Mouse (Mus musculus) cerebellum, adult 2 months (tissue): Measurements from ENCODE around the gene Melk. TPM values are rescaled to one million over a fixed set of nuclear protein-coding genes. Genes with fewer than 3 reads are reported as not detected.

Source experiments
- DNase-seq, 2 experiments: peaks; one replicate each; pipeline ENCODE4 v3.0.0; 2021
- H3K27ac ChIP-seq: fragments of 200-500 bp; 2 replicates; pipeline ENCODE4 v1.5.1; 2012; ENCODE audit warnings: low read length, control low read depth, inconsistent platforms; ENCODE audit not compliant: insufficient read depth
- H3K27me3 ChIP-seq: fragments of 200-500 bp; 2 replicates; pipeline ENCODE4 v1.6.1; 2012; ENCODE audit warnings: inconsistent platforms, mild to moderate bottlenecking, low read length, moderate library complexity; ENCODE audit not compliant: control insufficient read depth, insufficient read depth
- H3K4me1 ChIP-seq: fragments of 200-500 bp; 2 replicates; pipeline ENCODE4 v1.6.1; 2011; ENCODE audit warnings: low read length; ENCODE audit not compliant: control insufficient read depth, insufficient read depth
- H3K4me3 ChIP-seq: fragments of 200-500 bp; replicated peaks from 2 replicates; pipeline ENCODE3; 2011; ENCODE audit warnings: mild to moderate bottlenecking, low read depth, low read length, control low read depth; ENCODE audit not compliant: insufficient read depth
- CTCF ChIP-seq: fragments of 200-500 bp; IDR thresholded peaks from 2 replicates; pipeline ENCODE4 v1.5.1; 2011; ENCODE audit warnings: low read depth, mild to moderate bottlenecking, control low read depth, low read length, moderate library complexity, borderline replicate concordance; ENCODE audit not compliant: insufficient read depth
- POLR2A ChIP-seq: fragments of 200-500 bp; IDR thresholded peaks from 2 replicates; pipeline ENCODE4 v1.6.1; 2011; ENCODE audit warnings: low read length, control low read depth, borderline replicate concordance; ENCODE audit not compliant: insufficient read depth
- WGBS: fragments of 180-500 bp; shearing (Covaris S2); methylation state at CpG from one replicate; pipeline ENCODE4 v1.1.7; 2018; 5-methylcytosine and 5-hydroxymethylcytosine counted together
- polyA plus RNA-seq: library from polyadenylated mRNA; depleted of rRNA; stranded (reverse); fragments of >200 nt; gene quantifications from 2 replicates; pipeline ENCODE4 v1.2.3, GENCODE M21; 2012; rRNA removed

Melk gene
- 0.03 and 0.07 TPM in 2 replicates for polyA plus RNA-seq

DNA sequence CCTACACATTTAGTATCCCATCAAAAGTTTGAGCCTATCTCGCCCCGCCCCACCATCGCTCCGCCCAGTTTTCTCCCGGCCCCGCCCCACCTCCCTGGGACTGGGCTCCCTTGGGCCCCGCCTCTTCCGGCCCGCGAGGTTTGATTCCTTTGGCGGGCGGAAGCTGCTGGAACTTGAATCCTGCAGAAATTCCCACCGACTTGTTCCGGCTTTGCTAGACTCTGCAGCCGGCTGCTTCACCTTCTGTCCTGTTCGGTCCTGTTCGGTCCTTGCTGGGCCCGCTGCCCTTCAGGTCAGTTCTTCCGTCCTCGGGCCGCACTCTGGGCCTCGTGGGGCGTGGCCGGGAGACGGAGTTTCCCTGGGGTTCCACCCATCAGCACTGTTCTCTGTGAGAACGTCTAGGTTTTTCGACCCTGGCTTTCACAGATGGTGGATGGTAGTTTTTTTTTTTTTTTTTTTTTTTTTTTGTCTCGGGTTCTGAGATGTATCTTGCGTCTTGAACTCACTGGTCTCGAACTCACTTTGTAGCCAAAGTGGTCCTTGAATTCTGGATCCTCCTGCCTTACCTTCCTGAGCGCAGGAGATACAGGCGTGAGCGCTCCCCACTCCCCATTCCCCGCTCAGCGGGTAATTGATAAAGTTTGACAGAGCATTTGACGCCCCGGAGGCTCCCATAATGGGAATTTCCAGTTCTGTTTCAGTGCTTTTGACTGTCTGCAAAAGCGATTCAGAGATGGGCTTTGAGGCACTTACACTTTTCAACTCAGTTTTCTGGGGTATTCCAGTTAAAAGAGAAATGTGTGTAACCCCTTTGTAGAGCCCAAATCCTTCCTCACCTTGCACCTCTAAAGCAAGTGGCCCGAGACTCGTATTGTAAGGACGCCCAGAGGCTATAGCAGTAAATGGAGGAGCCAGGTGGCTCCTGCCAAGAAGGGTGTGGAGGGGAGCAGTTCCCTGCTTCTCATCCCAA is at the start of gene Melk:
Gene Melk, plus strand, starts transcription at position 96 of the 970 bp plus-strand sequence.
- TF ChIP-seq POLR2A (no peak), CTCF (no peak)
- H3K4me1 ChIP-seq = no peaks in the 10 kb centered on the region
- 2% methylated on average over 41 of the region's 41 CpGs for WGBS
- no peak within 1 kb of the TSS for H3K27ac ChIP-seq
- peak; percentile 41 to 50 for DNase-seq
- H3K27me3 ChIP-seq = no peaks in the 10 kb centered on the region
- peak within 1 kb of the TSS; percentile 52 for H3K4me3 ChIP-seq

DNA sequence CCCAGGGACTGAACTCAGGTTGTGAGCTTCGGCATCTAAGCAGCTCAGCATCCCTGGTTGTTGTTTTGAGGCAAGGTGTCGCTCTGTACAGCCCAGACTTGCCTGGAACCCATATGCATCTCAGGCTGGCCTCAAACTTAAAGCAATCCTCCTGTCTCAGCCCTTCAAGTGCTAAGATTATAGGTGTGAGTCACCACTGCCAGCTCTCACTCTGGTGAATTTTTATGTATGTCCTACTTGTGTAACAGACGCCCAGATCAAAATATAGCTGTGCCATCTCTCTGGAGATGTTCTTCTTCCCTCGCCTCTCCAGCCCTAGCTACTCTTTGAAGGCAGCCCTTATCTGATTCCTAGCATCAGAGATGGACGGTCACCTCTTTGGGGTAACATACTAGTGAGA is 49.2 kb upstream of the Melk start:
- 92% methylated on average over 5 of the region's 5 CpGs for WGBS
- DNase-seq = no peak
- TF ChIP-seq CTCF (no peak), POLR2A (no peak)

DNA sequence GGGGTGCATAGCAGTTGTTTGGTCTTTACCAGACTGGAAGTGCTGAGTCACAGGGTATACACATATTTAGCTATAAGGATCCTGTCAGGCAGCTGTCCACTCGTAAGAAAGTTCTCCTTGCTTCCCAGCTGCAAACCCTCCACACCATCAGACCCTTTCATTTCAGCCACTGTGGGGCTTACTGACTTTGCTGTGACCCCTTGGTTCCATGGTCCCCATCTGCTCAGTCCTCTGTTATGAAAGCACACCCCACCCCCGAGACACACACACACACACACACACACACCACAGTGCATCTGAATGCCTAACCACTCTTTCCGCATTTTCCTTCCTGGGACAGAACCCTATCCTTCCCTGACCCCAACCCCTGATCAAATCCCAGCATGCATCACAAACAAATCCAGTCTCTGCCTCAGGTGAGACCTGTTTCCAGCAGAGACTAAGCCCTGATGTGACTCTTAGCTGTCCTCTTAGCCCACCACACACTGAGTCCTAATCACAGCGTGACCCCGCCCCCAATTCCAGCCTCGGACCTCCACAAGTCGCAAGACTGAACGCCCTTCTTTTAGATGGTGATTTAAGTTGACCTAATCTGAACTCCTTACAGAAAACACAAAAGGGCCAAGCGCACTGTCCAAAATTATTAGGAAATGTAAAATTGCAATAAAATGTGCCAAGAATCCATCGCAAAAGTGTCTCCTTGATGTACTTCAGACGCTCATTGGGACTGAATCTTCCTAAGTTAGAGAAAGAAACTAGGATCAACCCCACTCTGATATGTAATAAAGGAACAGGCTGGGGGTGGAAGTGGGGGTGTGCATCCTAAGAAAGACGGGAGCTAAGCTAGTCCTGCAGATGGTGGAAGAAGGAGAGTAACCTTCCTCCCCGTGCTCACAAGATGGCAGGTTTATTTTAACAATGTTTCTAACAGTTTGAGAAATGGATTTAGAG is 48.4 kb upstream of the Melk start:
- Histone ChIP-seq H3K27ac (no peak overlapping the region), H3K27me3 (no peaks in the 10 kb centered on the region), H3K4me3 (no peak overlapping the region), H3K4me1 (no peaks in the 10 kb centered on the region)
- DNase-seq = no peak
- 27% methylated on average over 13 of the region's 13 CpGs for WGBS
- TF ChIP-seq POLR2A (no peak), CTCF (no peak)

More for the DNA sequence above, 49.2 kb upstream of the Melk start:
- H3K4me3 ChIP-seq = no peak overlapping the region
- no peaks in the 10 kb centered on the region for H3K4me1 ChIP-seq
- H3K27me3 ChIP-seq = no peaks in the 10 kb centered on the region
- H3K27ac ChIP-seq = no peak overlapping the region

DNA sequence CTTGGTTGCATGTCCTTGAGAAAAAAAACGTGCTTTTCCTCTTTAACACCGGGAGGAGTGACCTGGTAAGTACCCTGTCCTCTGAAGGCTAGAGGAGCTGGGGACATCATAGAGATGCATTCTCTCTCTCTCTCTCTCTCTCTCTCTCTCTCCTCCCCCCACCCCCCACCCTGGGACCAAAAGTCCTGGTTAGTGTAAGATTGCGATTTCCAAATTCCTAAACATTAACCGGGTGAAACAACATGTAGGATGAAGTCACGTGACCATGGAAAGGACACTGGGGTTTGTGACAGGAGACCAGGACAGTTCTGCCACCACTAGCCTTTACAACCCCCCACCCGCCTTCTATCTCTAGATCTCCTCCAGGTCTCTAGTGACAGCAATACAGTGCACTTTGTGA is 47.5 kb upstream of the Melk start:
- Histone ChIP-seq H3K4me1 (no peaks in the 10 kb centered on the region), H3K4me3 (no peak overlapping the region), H3K27ac (no peak overlapping the region), H3K27me3 (no peaks in the 10 kb centered on the region)
- WGBS = 28% methylated on average over 6 of the region's 6 CpGs
- no peak for DNase-seq
- TF ChIP-seq POLR2A (no peak), CTCF (no peak)

DNA sequence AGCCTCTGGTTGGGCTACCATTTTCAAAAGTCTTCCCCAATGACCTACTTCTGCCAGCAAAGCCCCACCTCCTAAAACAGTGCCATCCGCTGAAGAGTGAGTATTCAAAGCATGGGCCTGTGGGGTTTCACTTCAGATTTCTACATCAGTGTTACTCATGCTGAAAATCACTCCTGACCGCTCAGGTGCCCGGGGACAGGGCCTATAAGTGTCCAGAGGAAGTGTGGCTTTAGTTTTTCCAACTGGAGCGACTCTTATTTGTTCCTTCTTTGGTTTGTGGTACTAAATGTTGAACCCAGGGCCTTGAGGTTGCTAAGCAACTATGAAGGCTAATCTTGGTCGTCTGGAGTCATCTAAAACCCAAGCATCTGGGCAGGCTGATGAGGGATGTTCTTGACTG is 46.1 kb upstream of the Melk start:
- Histone ChIP-seq H3K4me1 (no peaks in the 10 kb centered on the region), H3K27ac (no peak overlapping the region), H3K4me3 (no peak overlapping the region), H3K27me3 (no peaks in the 10 kb centered on the region)
- TF ChIP-seq POLR2A (no peak), CTCF (no peak)
- no peak for DNase-seq
- WGBS = 70% methylated on average over 5 of the region's 5 CpGs

DNA sequence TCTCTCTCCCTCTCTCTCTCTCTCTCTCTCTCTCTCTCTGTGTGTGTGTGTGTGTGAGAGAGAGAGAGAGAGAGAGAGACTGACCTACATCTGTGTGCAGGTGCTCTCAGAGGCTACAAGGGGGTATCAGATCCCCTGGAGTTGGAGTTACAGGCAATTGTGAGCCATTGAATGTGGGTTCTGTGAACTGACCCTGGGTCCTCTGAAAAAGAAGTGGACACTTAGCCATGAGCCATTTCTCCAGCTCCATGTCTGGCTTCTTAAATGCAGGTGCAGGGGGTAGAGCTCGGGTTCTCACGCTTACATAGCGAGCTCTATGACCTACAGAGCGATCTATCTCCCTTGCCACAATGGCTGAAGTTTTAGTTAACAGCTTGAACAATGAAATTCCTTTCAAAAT is 41.5 kb upstream of the Melk start:
- 91% methylated on average over 4 of the region's 4 CpGs for WGBS
- TF ChIP-seq CTCF (no peak), POLR2A (no peak)
- no peak overlapping the region for H3K4me3 ChIP-seq

DNA sequence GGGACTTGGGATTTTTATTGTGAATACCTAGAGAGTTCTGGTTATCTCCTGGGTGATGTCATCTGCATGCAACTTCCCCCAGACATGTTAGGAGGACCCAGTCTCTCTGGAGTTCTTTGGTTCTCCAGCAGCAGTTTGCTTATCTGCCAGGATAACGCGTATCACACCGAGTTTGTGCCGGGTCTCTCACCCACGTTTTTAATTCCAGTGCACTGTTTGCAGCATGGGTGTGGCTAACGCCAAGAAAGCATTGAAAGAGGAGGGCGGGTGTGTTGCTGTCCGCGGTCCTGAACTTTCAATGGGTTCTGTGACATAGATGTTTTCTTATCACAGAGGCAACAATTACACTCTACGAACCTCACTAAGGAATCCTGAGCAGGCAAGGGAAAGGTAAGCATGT is 40.4 kb upstream of the Melk start:
- no peak overlapping the region for H3K4me3 ChIP-seq
- no peaks in the 10 kb centered on the region for H3K4me1 ChIP-seq
- DNase-seq = no peak
- H3K27ac ChIP-seq = no peak overlapping the region
- TF ChIP-seq CTCF = no peak
- no peak for TF ChIP-seq POLR2A
- no peaks in the 10 kb centered on the region for H3K27me3 ChIP-seq
- WGBS = 12% methylated on average over 10 of the region's 10 CpGs

More for the DNA sequence above, 41.5 kb upstream of the Melk start:
- Histone ChIP-seq H3K27ac (no peak overlapping the region), H3K27me3 (no peaks in the 10 kb centered on the region), H3K4me1 (no peaks in the 10 kb centered on the region)
- no peak for DNase-seq
